In the genomic region with DNA sequence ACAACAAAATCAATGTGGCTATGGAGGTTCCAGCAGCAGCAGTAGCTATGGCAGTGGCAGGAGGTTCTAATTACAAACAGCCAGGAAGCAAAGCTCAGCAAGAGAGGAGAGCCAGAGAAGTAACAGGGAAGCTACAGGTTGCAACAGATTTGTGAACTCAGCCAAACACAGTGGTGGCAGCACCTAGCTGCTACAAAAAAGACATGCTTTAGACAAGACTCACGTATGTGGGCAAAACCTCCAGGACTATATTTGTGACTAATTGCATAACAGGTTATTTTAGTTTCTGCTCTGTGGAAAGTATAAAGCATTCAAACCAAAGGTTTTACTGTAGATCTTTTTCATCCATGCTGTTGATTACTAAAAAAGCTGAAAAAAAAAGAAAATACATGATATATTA, we compare ENCODE assay signal across 24 mouse cellular contexts.
"Had no signal": no experiment of that assay in that cellular context is flagged by ENCODE, and none has a peak within 500 bp of the region (broad histone marks: within the 10 kb centered on the region; RNA-seq: fewer than 3 reads in every experiment).

No protein-coding gene starts in this region.

- H3K4me3 ChIP-seq: left cerebral cortex, adult 2 months; limb, embryonic 10.5 days; limb, embryonic 13.5 days; liver, embryonic 12.5 days; liver, embryonic 15.5 days; lung, embryonic 15.5 days; megakaryocyte, embryonic 14.5 days; midbrain, embryonic 10.5 days; midbrain, embryonic 13.5 days; myocyte; neural tube, embryonic 13.5 days had no signal

- H3K4me1 ChIP-seq: limb, embryonic 10.5 days; limb, embryonic 13.5 days; liver, embryonic 12.5 days; liver, embryonic 15.5 days; lung, embryonic 15.5 days; megakaryocyte, embryonic 14.5 days; midbrain, embryonic 10.5 days; midbrain, embryonic 13.5 days; neural tube, embryonic 13.5 days had no signal

- H3K9ac ChIP-seq: limb, embryonic 13.5 days; liver, embryonic 12.5 days; liver, embryonic 15.5 days; lung, embryonic 15.5 days; midbrain, embryonic 13.5 days; neural tube, embryonic 13.5 days had no signal

- H3K27me3 ChIP-seq: limb, embryonic 13.5 days; liver, embryonic 12.5 days; liver, embryonic 15.5 days; lung, embryonic 15.5 days; megakaryocyte, embryonic 14.5 days; midbrain, embryonic 13.5 days; neural tube, embryonic 13.5 days had no signal

- H3K36me3 ChIP-seq: limb, embryonic 10.5 days; limb, embryonic 13.5 days; liver, embryonic 12.5 days; liver, embryonic 15.5 days; lung, embryonic 15.5 days; midbrain, embryonic 10.5 days; midbrain, embryonic 13.5 days; neural tube, embryonic 13.5 days had no signal

- DNase-seq: kidney, adult 18-20 months; kidney, adult 9 months; kidney, postnatal 14 days; kidney, postnatal 4 days; liver; lung, adult 18-20 months; lung, postnatal 10 days; lung, postnatal 36 days; retina, postnatal 1 day; right cerebral cortex, postnatal 25 days; thymus, postnatal 25 days had no signal

- H3K27ac ChIP-seq: left cerebral cortex, adult 2 months; limb, embryonic 10.5 days; limb, embryonic 13.5 days; liver, embryonic 12.5 days; liver, embryonic 15.5 days; lung, embryonic 15.5 days; midbrain, embryonic 10.5 days; midbrain, embryonic 13.5 days; neural tube, embryonic 13.5 days; stomach, postnatal 0 days had no signal

- H3K9me3 ChIP-seq: limb, embryonic 10.5 days; limb, embryonic 13.5 days; liver, embryonic 12.5 days; liver, embryonic 15.5 days; lung, embryonic 15.5 days; midbrain, embryonic 10.5 days; midbrain, embryonic 13.5 days; neural tube, embryonic 13.5 days had no signal

- H3K4me2 ChIP-seq: limb, embryonic 13.5 days; liver, embryonic 12.5 days; liver, embryonic 15.5 days; lung, embryonic 15.5 days; midbrain, embryonic 13.5 days; neural tube, embryonic 13.5 days had no signal

- ATAC-seq: liver, embryonic 12.5 days; midbrain, embryonic 13.5 days; midbrain, embryonic 16.5 days had no signal
